ENCODE assay signal across 12 mouse cellular contexts in the genomic region with DNA sequence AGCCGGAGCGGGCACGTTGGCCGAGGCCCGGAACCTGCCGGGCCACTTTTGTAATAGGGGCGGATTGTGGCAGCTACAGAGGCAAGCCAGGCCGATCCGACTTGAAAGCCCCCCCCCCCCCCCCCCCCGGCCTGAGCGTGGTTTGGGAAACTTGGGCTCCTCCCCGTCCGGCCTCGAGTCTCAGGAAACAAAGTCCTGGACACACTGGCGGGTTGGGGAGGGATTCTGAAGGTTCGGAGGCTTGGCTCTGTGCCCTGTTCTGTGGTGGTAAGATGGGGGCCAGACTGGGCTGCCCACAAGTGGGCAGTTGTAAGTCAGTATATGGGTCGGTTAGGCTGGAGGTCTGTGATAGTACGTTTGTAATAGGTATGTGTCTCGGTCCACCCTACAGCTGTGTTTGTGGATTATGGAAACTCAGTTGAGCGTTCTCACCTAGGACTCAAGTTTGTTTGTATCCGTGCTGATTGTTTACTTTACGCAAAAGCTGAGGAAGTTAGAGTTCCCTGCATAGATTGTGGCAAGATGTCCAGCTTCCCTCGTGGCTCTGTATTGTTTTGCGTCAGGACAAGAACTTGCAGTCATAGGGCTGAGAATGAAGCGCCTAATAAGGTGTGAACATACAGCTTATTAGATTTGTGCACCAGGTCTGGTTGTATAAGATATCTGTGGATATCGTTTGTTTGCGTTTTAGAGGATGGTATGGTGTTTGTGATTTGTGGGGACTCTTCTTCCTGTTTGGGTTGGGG. TPM values are rescaled to one million over a fixed set of nuclear protein-coding genes. Genes with fewer than 3 reads are reported as not detected.
A peak's percentile ranks its signal among the peaks of the same experiment; 100 is the strongest.
DNase-seq lines count a peak whose midpoint lies in the region; ATAC-seq and TF ChIP-seq lines count a peak whose summit lies in the region.
"Had no signal": no experiment of that assay in that cellular context is flagged by ENCODE, and none has a peak within 500 bp of the region (broad histone marks: within the 10 kb centered on the region; RNA-seq: fewer than 3 reads in every experiment).

No protein-coding gene starts in this region.

- no peak for DNase-seq in gastrocnemius, adult 2 months
- DNase-seq in gastrocnemius, adult 8-10 months (ENCODE audit: low spot score in 2 of 2) = no peak
- DNase-seq in right cerebral cortex, postnatal 4 days = peak; percentile 42
- no peak for DNase-seq in right cerebral cortex, postnatal 36 days (ENCODE audit: low spot score in 2 of 2)
- peak; percentile 77 to 88 for DNase-seq in kidney, postnatal 25 days
- no peak for DNase-seq in spleen, adult 18-20 months
- DNase-seq in left cerebral cortex, adult 2 months (ENCODE audit: extremely low spot score in 1 of 2, low spot score in 2 of 2) = no peak
- DNase-seq: lung, postnatal 10 days had no signal

- no peak overlapping the region for H3K9ac ChIP-seq in stomach, embryonic 15.5 days

- intact Hi-C loops in gastrocnemius, adult 2 months (cut with DNase I) = no loop called here
- intact Hi-C loops in left cerebral cortex, adult 2 months (cut with DNase I) = loop anchor here (10.0 kb wide), 2 partner anchors 273 to 303 kb away; no protein-coding TSS in a partner anchor

- ATAC-seq in stomach, embryonic 15.5 days (ENCODE audit: insufficient read depth, low FRiP score, low read depth) = no peak
- ATAC-seq: Patski had no signal

- peaks cover 7% of the 10 kb centered on the region; the same call in 1 of the 2 replicates for H3K4me1 ChIP-seq in stomach, embryonic 15.5 days

- H3K9me3 ChIP-seq in stomach, embryonic 15.5 days = no peaks in the 10 kb centered on the region

- WGBS in stomach, embryonic 15.5 days = 3% methylated on average over 27 of the region's 27 CpGs

- no peaks in the 10 kb centered on the region for H3K36me3 ChIP-seq in stomach, embryonic 15.5 days

- TF ChIP-seq CTCF in gastrocnemius, adult 2 months (IDR thresholded peaks at IDR 0.05) = no peak
- no peak for TF ChIP-seq CTCF in left cerebral cortex, adult 2 months (IDR thresholded peaks at IDR 0.05)

- peaks cover 93% of the 10 kb centered on the region for H3K27me3 ChIP-seq in stomach, embryonic 15.5 days (replicated peaks)
- H3K27me3 ChIP-seq: Patski had no signal

- no peak overlapping the region for H3K27ac ChIP-seq in gastrocnemius, adult 2 months
- no peak overlapping the region for H3K27ac ChIP-seq in stomach, embryonic 15.5 days
- H3K27ac ChIP-seq in left cerebral cortex, adult 2 months = no peak overlapping the region

- 0 out of 2 replicates have a peak overlapping the region, but pooled peaks have one; percentile 29 for H3K4me2 ChIP-seq in stomach, embryonic 15.5 days

- H3K4me3 ChIP-seq in gastrocnemius, adult 2 months = peak overlapping the region; percentile 50
- no peak overlapping the region for H3K4me3 ChIP-seq in stomach, embryonic 15.5 days (replicated peaks)
- no peak overlapping the region for H3K4me3 ChIP-seq in left cerebral cortex, adult 2 months

RNA-seq across cellular contexts. Expression of gene Emx2, which starts 10.1 kb away (rescaled TPM):
- total RNA-seq in gastrocnemius, adult 2 months (2021) = 1 to 10 TPM in 1 of 2 experiments, under 1 TPM in 1; 0.89 to 1.9 TPM
- under 1 TPM; 0.38 to 0.97 (median 0.50) TPM for total RNA-seq in gastrocnemius, adult 8-10 months (2022)
- polyA plus RNA-seq in stomach, embryonic 15.5 days (2015; fragmentation: Nextera tagmentation; extraction: Ambion mirVana) = 0.08 and 0.37 TPM in 2 replicates
- 10 to 100 TPM; 14.5 to 15.6 TPM for total RNA-seq in left cerebral cortex, adult 2 months (2021)
- total RNA-seq: heart, adult 8-10 months had no signal
- polyA plus RNA-seq: large intestine, adult 2 months had no signal

Comparison
In these comparisons a context has a peak if more than half of its experiments do, and no peak if none do; other contexts are left out.
1. DNase-seq: peak in right cerebral cortex, postnatal 4 days (single experiment) and kidney, postnatal 25 days (2 of 2); none in gastrocnemius, adult 2 months (single experiment), gastrocnemius, adult 8-10 months (0 of 2), right cerebral cortex, postnatal 36 days (0 of 2), spleen, adult 18-20 months (0 of 2) and left cerebral cortex, adult 2 months (0 of 2).
2. RNA of gene Emx2, which starts 10.1 kb away (total RNA-seq): 14.5 to 15.6 TPM in left cerebral cortex, adult 2 months; 0.89 to 1.9 TPM in gastrocnemius, adult 2 months and 0.38 to 0.97 TPM in gastrocnemius, adult 8-10 months; every median in the first group is over 4 times any median in the second.